Mouse (Mus musculus) spleen, postnatal 10 days (tissue): Measurements from ENCODE around the gene C2cd4c.
A peak's percentile ranks its signal among the peaks of the same experiment; 100 is the strongest.

Experiments
- DNase-seq, 2 experiments: peaks; one replicate each; pipeline ENCODE4 v3.0.0; 2021 to 2022; ENCODE audit warnings: low spot score in 2 of 2

Gene C2cd4c

DNA sequence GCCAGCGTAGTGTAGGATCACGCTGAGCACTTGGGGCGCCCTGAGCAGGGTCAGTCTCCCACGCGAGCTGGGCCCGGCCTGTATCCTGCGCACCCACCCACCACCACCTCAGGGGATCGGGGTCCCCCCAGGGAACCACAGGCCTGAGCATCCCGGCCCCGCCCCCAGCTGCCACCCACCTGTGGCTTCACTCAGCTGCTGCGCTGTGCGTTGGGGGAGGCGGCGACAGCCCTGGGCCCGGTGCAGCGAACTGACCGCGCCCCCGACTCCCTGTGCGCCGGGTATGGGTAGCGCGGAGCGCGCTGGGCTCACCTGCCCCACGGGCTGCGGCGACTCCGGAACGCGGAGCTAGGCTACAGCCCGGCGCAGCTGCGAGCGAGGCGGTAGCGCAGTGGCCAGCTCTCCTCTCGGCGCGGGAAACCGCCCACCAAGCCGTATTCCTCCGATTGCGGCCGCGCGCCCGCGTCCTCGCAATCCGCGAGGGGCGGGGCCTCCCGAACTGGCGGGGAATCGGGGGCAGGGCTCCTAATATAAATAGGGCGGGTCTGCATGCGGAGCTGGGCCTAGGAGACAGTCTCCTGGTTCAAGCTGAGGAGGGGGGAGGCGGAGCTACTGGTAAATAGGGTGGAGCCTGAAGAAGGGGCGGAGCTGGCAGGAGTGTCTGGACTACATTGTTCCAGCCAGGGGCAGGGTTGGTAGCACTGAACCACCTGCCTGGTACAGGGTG lies at the start of gene C2cd4c:
TSS of gene C2cd4c (minus strand) at position 448 of the 727 bp plus-strand sequence.
- DNase-seq, result peak in 1 of 2 experiments; percentile 32

DNA sequence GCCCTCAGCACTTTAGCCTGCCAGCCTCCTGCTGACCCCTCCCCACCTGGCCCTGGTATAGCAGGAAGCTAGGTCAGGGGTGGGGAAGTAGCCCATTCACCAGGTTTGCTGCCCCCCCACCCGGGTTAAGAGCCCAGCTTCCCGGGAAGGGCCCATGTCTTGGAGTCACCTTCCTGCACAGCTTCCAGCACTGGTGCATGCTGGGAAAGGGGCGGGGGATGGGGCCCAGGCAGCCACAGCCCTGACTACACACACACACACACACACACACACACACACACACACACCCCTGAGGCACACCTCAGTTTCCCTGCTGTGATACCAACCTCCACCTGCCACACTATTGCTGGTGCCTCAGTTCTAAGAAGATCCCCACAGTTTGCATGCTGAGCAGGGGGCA lies 48.0 kb upstream of the C2cd4c start:
- DNase-seq, result no peak

DNA sequence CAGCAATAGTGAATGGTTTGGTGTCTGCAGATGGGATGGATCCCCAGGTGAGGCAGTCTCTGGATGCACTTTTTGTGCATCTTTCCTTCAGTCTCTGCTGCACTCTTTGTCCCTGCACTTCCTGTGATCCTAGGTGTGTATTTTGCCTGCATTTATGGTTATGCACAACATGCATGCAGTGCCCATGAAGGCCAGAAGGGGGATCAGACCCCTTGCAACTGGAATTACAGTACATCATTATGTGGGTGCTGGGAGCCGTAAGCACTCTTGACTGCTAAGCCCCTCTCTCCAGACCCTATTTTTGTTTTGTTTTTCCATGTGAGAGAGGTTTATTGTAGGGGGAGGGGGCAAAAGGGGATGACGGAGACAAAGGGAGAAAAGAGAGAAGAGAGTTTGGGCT lies 46.5 kb upstream of the C2cd4c start:
- peak in 1 of 2 experiments; percentile 50 for DNase-seq

DNA sequence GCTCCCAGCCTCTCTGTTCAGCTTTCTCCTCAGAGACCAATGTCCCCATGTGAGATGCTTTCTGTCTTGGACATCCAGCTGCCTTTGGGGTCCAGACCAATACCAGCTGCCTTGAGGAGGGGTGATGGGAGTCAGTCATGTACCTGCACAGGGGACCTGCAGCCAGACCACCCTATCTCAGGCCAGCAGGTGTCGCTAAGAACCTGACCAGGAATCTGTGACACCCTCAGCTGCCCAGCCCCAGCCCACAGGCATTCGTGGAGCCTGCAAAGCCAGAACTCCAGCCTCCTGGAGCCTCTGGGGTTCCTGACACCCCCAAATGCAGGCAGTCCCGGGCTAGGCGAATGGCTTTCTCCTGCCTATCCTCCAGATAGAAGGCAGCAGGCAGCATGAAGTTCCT lies 45.0 kb upstream of the C2cd4c start:
- peak; percentile 18 to 56 for DNase-seq

DNA sequence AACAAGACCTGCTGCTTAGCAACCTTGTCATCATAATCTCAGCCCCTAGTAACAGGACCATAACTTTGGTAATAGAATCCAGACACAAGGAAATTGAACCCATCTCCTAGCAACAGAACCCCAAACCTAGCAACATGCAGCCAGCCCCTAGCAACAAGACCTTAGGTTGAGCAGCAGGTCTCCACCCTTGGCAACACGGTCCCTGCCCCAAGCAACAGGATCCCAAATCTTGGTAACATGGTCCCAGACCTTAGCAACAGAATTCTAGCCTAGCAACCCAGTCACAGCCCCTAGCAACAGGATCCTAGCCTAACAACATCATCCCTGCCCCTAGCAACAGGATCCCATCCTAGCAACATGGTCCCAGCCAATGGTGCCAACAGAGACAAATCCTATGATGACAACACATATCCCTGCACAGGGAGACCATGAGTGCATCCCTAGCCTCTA lies 41.1 kb upstream of the C2cd4c start:
- DNase-seq, result no peak

DNA sequence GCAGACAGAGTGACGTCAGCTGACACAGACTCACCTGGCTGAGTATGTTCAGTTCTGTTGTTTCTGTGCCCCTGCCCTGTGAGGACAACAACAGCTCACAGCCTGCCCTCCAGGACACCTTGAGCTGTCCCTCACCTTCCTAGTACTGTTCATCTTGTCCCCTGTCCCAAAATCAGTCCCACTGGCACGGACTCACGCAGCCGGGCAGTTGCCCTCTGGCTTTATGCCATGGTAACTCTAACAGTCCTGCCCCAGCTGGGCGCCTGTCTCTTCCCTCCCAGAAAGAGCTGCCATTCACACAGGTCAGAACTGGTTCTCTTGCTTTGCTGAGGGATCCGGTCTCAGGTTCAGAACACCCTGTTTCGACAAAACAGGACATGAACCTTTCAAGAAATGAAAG lies 39.0 kb upstream of the C2cd4c start:
- DNase-seq, result no peak

DNA sequence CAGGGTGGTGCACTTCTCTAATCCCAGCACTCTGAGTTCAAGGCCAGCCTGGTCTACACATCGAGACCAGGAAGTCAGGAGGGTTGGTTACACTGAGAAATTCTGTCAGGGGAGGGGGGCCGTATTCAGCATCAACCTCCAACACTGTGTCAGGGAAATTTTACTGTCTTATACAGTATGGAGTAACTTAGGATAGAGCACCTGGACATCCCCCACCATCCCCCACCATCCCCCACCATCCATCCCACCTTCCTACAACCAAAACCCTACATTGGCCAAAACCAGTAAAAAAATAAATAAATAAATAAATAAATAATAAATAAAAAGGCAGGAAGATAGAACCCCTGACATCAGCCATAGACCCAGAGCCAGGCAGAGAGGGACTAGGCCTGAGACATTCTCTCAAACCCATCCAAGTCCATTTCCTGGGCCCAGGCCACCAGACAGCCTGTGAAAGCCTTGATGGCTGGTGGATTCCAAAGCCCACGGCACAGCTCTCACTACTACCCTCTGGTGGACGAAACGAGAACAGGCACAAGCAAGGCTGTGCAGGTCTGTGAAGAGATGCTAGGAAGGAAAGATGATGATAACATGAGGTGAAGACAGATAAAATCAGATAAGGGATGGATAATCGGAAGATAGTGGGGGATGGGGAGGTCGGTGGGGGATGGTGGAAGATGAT lies 35.4 kb upstream of the C2cd4c start:
- DNase-seq, result peak; percentile 42 to 74

DNA sequence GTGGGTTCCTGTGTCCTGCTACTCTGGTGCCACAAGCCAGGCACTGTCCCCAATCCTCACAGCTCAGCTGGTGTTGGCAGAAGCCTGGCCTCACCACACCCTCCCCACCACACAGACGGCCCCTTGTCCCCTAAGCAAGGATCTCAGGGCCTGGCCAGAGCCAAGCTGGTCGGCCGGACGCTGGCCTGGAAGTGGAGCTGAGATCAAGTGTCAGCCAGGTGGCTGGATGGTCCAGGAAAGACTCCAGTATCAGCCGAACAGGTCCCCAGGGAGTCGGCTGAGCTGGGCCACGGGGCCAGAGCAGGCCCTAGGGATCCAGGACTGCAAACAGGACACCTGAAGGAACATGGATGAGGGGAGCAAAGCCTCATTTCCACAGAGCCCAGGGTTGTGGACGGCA lies 31.9 kb upstream of the C2cd4c start, which contains the start of gene Odf3l2:
TSS of gene Odf3l2 (minus strand) at position 28 of the 400 bp plus-strand sequence.
- no peak for DNase-seq

DNA sequence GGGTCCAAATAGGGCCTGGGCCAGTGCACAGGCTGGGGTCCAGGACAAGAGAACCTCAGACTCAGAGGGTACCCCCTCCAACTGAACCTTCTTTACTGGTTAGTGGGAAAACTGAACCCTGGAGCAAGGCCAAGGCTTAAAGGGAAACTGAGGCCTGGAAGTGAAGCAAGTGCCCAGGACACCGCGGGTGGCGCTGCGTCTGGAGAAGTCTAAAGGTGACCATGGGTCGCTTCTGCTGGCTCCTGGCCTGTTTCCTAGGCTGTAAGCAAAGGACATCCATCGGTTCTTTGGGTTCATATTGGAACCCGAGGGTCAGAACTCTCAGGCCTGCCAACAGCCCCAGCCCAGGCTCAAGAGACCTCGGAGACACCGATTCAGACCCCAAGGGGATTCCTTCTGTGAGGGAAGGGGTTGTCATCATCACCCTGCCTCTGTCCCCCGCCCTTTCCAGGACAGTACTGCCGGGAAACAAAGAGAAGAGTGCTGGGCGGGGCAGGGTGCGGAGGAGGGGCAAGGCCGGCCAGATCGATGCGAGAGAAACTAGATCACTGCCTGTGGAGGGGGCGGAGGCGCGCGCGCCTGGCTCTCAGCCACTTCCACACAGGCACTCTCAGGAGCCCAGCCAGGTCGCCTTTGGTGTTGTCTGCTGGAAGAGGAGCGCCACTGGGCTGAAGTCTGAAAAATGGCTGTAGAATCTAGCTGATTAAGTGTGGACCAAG lies 24.8 kb upstream of the C2cd4c start:
- DNase-seq, result no peak

DNA sequence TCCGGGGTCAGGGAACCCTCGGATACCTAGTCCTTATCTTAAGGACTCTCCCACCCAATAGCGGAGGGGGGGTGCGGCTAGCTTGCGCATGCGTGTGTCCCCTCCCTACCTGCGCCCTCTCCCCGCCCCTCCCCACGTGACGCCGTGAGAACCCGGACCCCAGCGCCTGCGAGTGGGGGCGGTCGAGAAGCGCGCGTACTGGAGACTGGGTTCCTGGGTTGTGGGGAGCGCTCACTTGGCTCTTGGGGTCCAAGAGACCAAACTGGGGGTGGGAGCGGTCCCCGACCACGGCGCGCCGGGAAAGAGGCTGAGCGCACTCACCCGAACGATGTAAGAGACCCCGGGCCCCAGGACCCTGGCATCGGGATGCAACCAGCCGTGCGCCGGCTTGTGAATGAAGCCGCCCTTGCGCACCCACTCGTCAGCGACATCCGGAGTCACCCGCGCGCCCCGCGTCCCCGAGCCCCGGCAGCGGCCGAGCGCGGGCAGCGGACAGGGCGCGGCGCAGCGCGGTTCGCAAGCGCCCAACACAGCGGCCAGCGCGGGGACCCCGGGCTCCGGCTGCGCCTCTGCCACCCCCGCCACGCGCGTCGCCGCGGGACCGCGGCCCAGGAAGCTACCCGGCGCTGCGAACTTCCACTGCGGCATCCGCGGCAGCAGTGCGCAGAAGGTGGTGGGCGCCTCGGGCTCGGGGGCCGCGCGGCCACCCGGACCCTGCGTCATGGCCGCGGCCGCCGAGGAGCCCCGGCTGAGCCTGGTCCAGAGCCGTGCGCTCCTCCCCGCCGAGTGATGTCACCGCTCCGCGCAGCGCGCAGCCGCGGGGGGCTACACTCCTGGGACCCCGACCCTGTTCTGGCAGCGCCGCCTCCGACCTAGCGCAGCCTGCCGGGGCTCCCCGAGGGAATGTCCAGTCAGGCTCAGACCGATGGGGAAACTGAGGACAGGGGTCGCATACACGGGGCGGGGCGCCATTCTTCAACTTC lies 23.6 kb upstream of the C2cd4c start, which contains the start of gene Shc2:
TSS of gene Shc2 (minus strand) at position 791 of the 983 bp plus-strand sequence.
- no peak for DNase-seq

DNA sequence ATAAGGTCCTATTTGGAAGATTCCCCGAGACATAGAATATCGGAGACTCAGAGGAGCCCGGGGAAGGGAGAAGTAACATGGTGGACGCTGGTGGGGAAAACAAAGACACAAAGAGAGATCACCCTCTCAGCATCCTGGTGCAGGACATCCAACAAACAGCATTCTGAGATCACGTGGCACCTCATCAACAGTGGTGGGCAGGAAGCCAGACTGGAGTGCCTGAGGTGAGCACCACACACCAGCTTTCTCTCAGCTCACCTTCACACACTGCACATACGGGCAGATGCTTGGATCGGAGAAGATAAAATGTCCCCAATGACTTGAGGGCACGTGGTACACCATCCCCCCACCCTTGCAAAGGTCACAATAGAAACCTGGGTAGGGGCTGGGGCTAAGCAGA lies 22.5 kb upstream of the C2cd4c start:
- no peak for DNase-seq

DNA sequence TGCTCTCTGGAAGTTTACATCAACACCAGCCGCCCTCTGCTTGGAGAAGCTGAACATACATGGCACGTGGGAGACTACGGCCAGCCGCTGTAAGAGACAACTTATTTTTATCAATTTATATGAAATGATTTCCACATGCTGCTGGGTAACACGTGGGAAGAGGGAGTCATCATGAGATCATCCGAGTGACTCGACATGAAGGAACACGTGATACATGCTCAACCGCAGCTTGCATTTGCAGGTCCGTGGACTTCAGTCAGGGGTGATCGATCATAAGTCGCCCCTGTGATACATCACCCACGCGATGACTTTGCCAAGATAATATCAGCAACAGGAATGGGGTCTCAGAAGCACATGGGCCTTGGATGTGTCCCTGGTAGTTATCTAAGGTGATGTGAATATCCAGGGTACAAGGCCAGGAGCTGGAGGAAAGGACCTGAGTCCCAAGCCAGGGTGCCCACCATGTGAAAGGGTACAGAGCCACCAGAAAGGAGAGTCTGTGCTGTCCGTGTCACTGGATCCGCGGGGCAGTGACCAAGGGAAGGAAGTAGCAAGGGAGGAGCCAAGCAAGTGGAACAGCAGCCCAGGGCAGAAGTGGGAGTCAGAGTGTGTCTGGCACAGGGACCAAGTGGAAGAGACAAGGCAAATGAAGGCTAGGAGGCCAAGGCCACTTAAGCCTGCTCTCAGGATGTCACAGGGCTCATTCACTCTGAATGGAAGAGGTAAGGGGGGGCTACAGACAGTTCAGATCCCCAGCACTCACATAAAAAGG lies 19.4 kb upstream of the C2cd4c start:
- no peak for DNase-seq

DNA sequence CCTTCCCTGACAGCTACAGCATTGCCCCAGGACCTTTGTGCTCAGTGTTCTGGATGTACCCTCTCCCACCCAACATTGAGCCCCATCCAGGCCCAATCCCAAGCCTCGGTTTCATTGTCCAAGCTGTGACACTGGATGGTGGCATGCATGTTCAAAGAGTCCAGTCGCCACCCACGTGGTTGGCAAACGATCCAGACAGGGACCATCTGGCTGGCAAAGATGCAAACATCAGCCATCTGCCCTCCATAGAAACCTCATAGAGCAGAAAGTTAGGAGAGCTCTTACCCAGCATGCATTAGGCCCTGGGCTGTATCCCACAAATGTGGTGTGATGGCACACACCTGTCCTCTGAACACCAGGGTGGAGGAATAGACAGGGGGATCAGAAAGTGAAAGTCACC lies 17.6 kb upstream of the C2cd4c start:
- DNase-seq, result no peak

DNA sequence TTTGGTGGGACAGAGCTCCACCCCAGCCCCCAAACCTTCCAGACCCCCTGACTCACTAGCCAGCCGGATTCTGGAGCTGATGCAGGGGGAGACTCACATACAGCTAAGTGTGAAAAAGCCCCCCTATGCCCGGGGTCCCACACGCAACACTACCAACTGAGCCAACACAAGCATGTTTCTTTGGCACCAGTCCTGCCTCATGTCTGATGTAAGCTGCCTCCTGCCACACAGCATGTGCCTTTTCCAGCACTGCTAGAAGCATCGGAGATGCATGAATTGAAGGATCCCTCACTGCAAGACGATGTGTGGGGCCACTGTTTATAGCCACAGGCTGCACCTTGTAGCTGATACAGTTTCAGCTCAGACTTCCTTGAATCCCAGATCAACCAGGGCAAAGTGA lies 14.6 kb upstream of the C2cd4c start:
- no peak for DNase-seq

DNA sequence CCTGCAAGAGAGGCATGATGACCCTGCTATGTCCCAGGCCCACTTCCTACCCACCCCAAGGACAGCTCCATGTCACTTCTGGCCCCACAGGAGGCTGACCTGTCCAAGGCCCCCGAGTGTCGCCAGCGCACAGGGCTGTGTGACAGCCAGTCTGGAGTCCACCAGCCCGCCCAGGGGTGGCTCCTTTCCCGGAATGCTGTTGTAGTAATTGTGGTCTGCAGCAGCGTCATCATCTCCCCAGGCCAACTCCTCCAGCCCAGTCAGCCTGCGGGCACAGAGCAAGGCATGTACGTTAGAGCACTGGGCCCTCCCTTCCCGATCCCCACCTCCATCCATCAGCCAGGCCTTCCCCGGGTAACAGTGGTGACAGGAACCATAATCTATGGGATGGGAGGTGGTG lies 12.3 kb upstream of the C2cd4c start:
- DNase-seq, result no peak

DNA sequence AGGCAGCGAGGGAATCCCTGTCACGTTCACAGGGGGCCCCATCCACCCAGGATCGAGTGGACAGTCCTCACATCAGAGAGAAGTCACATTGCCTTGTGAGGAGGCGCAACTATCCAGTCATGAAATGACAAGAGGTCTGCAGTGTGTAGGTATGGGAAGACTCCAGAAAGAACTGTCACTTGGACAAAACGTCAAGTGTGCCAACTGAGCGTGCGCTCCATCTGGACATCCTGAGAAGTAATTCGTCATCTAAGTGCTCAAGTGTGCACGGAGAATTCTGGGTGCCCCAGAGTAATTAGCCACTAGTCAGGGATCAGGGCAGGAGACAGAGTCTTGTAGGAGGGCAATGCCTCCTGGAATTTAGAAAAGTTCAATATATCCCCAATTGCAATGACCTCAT lies 11.6 kb upstream of the C2cd4c start:
- DNase-seq, result no peak

DNA sequence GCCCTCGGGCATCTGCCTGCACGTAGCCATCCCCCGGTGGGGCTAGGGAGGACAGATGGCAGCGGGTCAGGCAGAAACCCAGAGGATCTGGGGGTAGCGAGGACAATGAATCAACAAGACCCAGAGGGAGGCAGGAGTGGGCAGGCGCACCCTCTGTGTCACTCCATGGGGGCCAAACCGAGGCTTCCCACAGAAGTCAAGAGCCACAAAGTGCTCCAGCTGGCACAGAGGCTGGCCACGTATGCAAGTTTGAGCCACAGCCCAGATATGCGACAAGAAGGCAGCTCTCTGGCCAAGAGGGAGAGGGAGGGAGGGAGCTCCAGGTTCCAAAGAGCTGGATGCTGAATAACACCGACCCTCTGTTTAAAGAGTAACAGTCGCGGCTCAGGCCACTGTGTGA lies 10.1 kb upstream of the C2cd4c start:
- DNase-seq, result no peak

DNA sequence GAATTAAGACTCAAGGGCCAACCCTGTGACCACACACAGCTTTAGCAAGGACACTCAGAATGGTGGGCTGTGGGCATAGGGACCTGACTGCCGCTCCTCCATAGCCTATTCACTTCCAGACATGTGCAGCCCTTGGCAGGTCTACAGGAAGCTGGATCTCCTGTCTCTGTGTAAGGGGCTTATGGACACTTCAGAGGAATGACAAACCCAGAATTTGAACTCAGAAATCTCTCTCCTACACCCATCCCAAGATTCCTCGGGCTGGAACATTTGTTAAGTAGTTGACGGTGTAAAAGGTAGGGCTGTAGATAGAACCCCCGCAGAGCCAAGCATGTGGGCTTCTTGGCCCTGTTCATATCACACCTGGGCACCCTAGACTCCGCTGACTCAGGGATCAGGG lies 2.6 kb upstream of the C2cd4c start:
- no peak for DNase-seq

DNA sequence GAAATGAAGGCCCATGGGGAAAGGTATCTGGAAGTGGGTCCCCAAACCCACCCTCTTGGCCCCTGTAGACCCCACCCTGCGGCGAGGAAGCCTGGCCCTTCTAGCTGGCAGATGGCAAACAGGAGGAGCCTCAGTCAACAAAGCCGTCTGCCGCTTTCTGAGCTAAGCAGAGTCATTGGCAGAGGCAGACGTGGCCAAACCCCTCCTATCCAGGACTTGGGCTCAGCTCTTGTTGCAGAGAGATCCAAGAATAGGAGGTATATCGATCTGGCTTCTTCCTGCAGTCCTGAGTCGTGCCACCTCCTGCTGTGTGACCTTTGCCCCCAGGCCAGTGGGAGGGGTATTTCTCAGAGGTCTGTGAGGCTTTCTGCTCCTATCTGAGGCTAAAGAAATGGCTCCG lies 2.0 kb upstream of the C2cd4c start:
- no peak for DNase-seq

DNA sequence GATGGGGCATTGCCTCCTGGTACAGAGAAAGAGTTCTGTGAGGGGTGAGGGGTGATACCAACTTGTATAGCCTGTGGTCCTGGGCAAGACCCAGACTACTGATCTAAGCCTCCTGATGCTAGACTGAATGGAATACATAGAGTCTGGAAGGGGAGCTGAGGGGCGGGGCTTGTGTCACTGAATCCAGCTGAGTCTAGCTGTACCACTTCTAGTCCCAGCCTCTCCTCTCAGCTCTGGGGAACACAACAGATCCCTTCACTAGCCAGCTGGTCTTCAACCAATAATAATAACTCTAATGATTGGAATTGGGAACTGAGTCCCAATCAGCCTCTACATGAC lies 449 bp upstream of the C2cd4c start:
- no peak for DNase-seq
